Mouse (Mus musculus) myocyte (in vitro differentiated cells): ENCODE results near the gene Lingo3.

Experiments
- MAX ChIP-seq: IDR thresholded peaks from one replicate; pipeline ENCODE4 v1.6.1; 2011; ENCODE audit warnings: low read depth, mild to moderate bottlenecking, control low read depth
- MYOD1 ChIP-seq, 3 experiments: IDR thresholded peaks; one replicate each; pipeline ENCODE4 v1.6.1; 2011; ENCODE audit warnings: control low read depth in 2 of 3, low read depth in 2 of 3, mild to moderate bottlenecking in 2 of 3, moderate library complexity in 1 of 3; ENCODE audit not compliant: insufficient read length in 2 of 3, control insufficient read depth in 1 of 3
- POLR2A ChIP-seq: IDR thresholded peaks from one replicate; pipeline ENCODE4 v1.6.1; 2011; ENCODE audit warnings: low read depth, mild to moderate bottlenecking, control low read depth, moderate library complexity; ENCODE audit not compliant: insufficient read length
- POLR2AphosphoS2 ChIP-seq: IDR thresholded peaks from one replicate; pipeline ENCODE4 v1.6.1; 2011; ENCODE audit warnings: low read depth, control low read depth; ENCODE audit not compliant: insufficient read length
- REST ChIP-seq: IDR thresholded peaks from one replicate; pipeline ENCODE4 v1.6.1; 2011; ENCODE audit warnings: mild to moderate bottlenecking, control low read depth, moderate library complexity; ENCODE audit not compliant: insufficient read depth, insufficient read length
- TCF12 ChIP-seq: IDR thresholded peaks from one replicate; pipeline ENCODE4 v1.6.1; 2011; ENCODE audit warnings: mild to moderate bottlenecking, control low read depth; ENCODE audit not compliant: poor library complexity, insufficient read depth, severe bottlenecking
- TCF3 ChIP-seq: IDR thresholded peaks from one replicate; pipeline ENCODE4 v1.6.1; 2011; ENCODE audit warnings: low read depth, control low read depth; ENCODE audit not compliant: insufficient read length
- USF1 ChIP-seq: IDR thresholded peaks from one replicate; pipeline ENCODE4 v1.6.1; 2011; ENCODE audit warnings: low read depth, mild to moderate bottlenecking, control low read depth, moderate library complexity

- no peak for TF ChIP-seq MAX
- TF ChIP-seq MYOD1 (IDR thresholded peaks at IDR 0.05; ENCODE audit: control insufficient read depth in 1 of 3, insufficient read length in 2 of 3, low read depth in 2 of 3) = peak in 1 of 3 experiments; percentile 7
- TF ChIP-seq POLR2A = no peak
- TF ChIP-seq REST = no peak
- TF ChIP-seq TCF3 = no peak
- TF ChIP-seq USF1 = no peak
- no peak for TF ChIP-seq POLR2AphosphoS2
- no peak for TF ChIP-seq TCF12
Measured at GRCm38 (mm10) chr10:80845055-80845693, 1.3 kb upstream of the Lingo3 start.
